Mouse (Mus musculus) adrenal gland, postnatal 36 days (tissue): ENCODE data around the gene Lcn8. TPM values are rescaled to one million over a fixed set of nuclear protein-coding genes. Genes with fewer than 3 reads are reported as not detected.
A peak's percentile ranks its signal among the peaks of the same experiment; 100 is the strongest.

ENCODE experiments used
- DNase-seq, 2 experiments: peaks; one replicate each; pipeline ENCODE4 v3.0.0; 2021; ENCODE audit warnings: mixed read lengths in 1 of 2
- long read RNA-seq, 2 experiments: library from polyadenylated mRNA; stranded (forward); transcript quantifications; one replicate each; pipeline ENCODE4 v2.0.0; 2021; ENCODE audit warnings: borderline sequencing depth in 2 of 2
- total RNA-seq, 2 experiments: library from RNA; stranded (reverse); gene quantifications; 2 replicates each; pipeline ENCODE4 v1.2.3; 2021

Gene Lcn8
- total RNA-seq = not detected
- long read RNA-seq, experiment 1, partial matches to known transcripts = 2 of 2 reads
- long read RNA-seq, experiment 1, other reads (novel, unspliced or antisense) = 0 of 2 reads
- long read RNA-seq, experiment 2 = 0 reads

DNA sequence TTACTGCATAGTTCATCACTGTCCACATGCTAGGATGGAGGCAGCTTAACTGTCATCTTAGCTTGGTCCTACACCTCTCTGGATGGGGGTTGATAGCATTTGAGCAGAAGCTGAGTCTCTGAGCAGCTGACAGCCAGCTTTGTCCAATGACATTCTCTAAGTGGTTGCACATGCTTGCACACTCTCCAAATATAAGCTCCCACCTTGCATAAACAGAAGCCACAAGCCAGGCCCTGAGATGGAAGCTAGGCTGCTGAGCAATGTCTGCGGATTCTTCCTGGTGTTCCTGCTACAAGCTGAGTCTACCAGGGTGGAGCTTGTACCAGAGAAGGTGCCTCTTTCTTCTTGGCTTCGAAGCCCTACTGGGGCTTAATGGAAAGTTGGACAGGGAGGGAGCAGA lies at the start of gene Lcn8:
Gene Lcn8 (plus strand): TSS at position 219 of the 400 bp plus-strand sequence.
- no peak for DNase-seq

GRCm38 (mm10) chr2:25607761-25608622 lies 44.9 kb upstream of the Lcn8 start, which contains the start of gene Rabl6:
Gene Rabl6, minus strand, starts transcription at chr2:25608521.
- DNase-seq = peak; percentile 90 to 92

DNA sequence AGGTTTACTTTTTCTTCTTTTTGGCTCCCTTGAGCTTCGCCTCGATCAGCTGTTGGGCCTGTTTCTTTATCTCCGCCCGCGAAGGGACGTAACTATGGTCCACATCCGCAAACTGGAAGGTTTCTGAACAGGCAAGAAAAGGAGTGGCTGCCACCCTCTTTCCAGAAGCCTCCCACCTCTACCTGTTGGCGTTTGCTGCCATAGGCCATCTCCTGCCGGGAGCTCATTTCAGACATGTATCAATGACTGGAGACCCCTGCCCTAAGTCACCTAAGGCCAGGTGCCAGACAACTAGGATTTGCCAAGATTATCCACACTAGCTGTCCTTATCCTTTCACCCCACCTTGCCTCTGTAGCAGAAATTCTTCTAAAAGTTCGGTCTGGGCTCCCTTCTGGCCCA lies 44.2 kb upstream of the Lcn8 start:
- DNase-seq = no peak

GRCm38 (mm10) chr2:25616398-25616797 lies 36.5 kb upstream of the Lcn8 start:
- DNase-seq = no peak

DNA sequence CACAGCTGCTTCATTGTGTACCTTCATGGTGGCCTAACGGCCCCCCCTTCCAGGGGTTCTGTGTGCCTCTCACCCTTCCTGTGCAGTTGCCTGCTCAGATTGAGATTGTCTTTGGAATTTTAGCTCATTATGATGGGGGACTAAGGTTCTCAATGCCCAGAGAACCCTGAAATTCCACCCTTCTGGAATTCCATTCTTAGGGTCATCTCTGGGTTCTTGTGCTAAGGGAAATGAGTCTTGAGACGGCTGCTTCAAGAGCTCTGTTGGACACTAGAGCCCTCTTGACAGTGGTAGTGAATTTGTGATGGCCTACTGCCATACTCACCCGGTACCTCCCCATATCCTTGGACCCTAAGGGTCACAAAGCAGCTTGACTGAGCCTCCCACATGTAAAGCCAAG lies 35.3 kb upstream of the Lcn8 start, which contains the start of gene Ccdc183:
Gene Ccdc183 (minus strand): TSS at position 101 of the 400 bp plus-strand sequence.
- no peak for DNase-seq

DNA sequence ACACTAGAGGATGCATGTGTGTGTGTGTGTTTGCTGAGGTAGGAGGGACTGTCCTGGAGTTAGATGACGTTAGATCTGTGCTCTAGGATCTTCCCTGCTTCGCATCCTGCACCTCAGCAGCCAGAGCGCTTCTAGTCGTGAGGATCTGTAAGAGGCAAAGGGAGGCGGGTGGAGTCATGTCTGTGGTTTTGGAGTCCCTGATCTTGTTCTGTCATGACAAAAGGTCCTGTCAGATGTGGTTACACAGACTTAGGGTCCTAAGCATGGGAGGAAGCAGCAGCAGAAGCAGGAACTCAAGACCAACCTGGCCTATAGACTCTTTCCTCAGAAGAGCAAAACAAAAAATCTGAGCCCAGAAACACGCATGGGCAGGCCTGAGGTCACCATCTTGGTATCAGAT lies 32.5 kb upstream of the Lcn8 start:
- no peak for DNase-seq

- no peak for DNase-seq
These were observed 32.1 kb upstream of the Lcn8 start for GRCm38 (mm10) chr2:25620852-25621228.

GRCm38 (mm10) chr2:25621229-25622200 lies 31.4 kb upstream of the Lcn8 start, which contains the start of gene Tmem141:
Gene Tmem141, minus strand, starts transcription at chr2:25622005.
- peak; percentile 95 to 97 for DNase-seq

DNA sequence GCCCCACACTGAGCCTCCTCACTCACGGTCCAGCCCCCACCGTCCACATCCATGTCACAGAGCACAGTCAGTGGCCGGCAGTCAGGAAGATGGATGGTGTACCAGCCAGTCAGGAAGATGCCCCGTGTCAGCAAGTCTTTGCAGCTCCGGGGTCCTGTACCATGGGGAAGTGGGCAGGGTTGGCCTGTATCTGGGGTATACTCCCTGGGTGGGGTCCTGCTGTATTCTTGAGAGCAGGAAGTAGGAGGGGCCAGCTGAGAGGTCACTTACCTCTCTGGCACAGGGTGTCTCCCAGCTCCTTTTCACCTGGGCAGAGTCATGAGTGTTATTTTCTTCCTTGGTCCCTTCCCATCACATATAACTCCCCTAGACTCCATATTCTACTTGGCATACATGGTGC lies 26.9 kb upstream of the Lcn8 start:
- DNase-seq = no peak

GRCm38 (mm10) chr2:25627811-25628210 lies 25.1 kb upstream of the Lcn8 start, which contains the start of gene Fcna:
Gene Fcna, minus strand, starts transcription at chr2:25628030.
- DNase-seq = no peak

DNA sequence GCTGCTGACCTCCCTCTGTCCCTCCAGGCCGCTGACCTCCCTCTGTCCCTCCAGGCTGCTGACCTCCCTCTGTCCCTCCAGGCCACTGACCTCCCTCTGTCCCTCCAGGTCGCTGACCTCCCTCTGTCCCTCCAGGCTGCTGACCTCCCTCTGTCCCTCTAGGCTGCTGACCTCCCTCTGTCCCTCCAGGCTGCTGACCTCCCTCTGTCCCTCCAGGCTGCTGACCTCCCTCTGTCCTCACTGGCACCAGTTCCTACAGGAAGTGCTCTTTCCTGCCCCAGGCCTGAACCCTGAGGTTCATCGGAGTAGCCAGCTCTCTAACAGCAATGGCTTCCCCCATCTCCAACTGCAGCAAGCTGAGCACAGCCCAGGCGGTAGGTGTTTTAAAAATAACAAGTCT lies 24.2 kb upstream of the Lcn8 start:
- DNase-seq = peak; percentile 42 to 53

- DNase-seq = peak; percentile 49 to 75
These were observed 19.3 kb upstream of the Lcn8 start for GRCm38 (mm10) chr2:25633616-25634015.

DNA sequence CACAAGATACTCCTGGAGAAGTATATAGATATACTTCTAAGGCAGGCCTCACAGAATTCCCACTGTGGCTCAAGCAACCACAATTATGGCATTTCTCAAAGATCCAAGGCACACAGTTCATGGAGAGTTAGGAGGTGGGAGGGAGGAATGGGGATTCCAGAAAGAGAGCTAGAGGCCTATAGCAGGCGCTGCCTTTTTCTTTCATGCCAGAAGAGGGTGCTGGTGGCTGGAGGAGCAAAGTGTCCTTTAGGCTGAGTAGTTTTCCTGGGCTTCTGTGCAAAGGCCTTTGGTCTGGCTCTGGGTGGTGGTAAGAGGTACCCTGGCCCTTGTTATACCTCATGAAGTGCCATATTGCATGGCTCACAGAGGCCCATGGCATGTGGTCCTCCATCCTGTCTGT lies 18.9 kb upstream of the Lcn8 start:
- peak; percentile 41 to 59 for DNase-seq

DNA sequence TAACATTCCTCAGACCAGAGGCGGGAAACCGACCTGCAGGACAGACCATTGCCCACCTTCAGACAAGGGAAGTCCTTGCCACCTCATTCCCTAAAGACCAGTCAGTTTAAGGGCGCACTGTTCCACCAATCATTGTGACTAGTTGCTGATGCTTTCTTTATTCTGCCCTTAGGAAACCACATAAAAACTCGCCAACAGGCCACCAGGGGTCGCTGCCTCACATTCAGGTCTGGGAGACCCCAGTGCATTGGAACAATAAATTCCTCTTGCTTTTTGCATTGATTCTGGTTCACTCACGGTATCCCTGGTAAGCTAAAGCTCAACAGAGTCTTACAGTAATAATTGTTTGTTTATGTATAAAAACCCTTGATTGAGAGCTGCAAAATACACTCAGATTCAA lies 13.0 kb upstream of the Lcn8 start:
- peak; percentile 66 to 74 for DNase-seq

GRCm38 (mm10) chr2:25654502-25654901 lies 1.6 kb downstream of the Lcn8 start:
- DNase-seq = no peak

- no peak for DNase-seq
These were observed 3.8 kb downstream of the Lcn8 start for GRCm38 (mm10) chr2:25656691-25657090.

DNA sequence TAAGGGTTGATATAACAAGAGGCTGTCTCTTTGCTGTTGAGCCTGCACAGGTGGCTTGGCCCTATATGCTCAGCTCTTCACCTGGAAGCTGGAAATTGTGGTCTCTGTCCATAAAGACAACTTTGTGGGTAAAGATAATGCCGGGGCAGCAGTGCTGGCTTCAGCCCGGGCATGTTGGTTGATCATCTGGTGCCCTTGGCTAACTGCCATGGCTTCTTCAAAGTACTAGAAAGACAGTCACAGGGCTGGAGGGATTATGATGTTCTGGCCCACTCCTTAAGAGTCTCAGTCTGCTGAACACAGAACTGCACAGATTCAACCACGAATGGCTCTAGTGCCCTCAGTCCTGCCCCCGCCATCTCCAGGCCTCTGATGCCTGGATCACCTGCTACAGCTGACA lies 4.3 kb downstream of the Lcn8 start:
- peak; percentile 62 to 66 for DNase-seq

DNA sequence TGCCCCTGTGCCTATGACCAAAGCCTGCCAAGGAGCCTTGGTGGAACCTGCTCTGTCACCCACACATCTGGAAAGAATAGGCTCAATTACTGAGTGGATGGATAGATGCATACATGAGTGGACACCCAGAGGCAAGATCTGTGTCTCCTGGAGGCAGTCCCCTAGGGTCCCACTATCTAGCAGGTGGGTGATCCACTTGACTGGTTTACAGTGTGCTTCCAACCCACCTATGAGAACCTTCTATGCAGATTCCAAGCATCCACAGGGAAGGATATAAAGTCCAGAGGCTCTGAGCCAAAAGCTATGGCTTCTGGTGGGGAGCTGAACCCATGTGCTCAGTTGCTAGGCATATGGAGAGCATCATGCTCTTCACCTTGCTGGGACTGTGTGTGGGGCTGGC lies 4.7 kb downstream of the Lcn8 start, which contains the start of gene Lcn5:
Gene Lcn5 (plus strand): TSS at position 301 of the 400 bp plus-strand sequence.
- no peak for DNase-seq

DNA sequence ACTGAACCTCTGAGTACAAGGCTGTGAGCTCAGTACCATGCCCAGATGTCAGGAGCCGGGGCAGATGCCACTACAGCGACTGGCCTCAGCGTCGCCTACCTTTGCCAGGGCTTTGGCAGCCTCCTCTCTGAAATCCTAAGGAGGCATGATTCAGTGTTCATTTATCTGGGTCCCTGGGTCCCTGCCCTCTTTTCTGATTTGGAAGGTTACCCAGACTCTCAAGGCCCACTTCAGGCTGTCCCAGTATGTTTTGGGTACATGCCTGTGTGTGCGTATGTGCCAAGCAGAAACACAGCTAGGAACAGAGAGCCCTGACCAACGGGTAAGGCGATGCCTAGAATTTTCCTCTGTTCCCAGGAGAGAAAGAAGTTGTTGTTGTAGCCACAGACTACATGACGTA lies 7.4 kb downstream of the Lcn8 start:
- DNase-seq = peak; percentile 19 to 30

DNA sequence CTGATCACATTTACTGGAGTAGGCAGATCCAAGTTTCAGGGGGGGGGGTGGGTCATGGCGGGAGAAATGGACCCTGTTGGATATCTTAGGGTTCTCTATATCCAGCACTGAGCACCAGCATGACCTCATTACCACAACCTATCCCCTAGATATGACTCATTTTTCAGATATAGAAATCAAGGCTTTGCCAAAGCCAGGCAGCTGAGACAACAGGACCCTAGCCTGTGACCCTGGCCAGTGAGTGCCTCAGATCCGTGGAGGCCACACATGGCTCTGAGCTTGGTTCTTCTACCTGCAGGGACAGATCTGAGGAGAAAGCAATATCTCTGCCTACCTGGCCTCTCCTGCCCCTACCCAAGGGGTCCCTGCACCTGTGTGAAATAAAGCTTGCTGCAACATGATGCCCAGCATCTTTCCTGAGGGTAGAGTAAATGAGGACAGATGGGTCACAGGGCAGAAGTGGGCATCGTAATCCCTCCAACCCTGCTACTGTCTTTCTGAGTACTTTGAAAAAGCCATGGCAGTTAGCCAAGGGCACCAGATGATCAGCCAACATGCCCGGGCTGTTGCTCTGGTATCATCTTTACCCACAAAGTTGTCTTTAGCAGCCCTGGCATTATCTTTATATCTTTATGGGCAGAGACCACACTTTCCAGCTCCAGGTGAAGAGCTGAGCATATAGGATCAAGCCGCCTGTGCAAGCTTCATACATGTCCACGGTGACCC lies 8.5 kb downstream of the Lcn8 start:
- peak in 1 of 2 experiments; percentile 44 for DNase-seq

GRCm38 (mm10) chr2:25663511-25663910 lies 10.6 kb downstream of the Lcn8 start:
- peak; percentile 83 to 84 for DNase-seq
